ENCODE assay signal across 8 mouse cellular contexts in the genomic region with DNA sequence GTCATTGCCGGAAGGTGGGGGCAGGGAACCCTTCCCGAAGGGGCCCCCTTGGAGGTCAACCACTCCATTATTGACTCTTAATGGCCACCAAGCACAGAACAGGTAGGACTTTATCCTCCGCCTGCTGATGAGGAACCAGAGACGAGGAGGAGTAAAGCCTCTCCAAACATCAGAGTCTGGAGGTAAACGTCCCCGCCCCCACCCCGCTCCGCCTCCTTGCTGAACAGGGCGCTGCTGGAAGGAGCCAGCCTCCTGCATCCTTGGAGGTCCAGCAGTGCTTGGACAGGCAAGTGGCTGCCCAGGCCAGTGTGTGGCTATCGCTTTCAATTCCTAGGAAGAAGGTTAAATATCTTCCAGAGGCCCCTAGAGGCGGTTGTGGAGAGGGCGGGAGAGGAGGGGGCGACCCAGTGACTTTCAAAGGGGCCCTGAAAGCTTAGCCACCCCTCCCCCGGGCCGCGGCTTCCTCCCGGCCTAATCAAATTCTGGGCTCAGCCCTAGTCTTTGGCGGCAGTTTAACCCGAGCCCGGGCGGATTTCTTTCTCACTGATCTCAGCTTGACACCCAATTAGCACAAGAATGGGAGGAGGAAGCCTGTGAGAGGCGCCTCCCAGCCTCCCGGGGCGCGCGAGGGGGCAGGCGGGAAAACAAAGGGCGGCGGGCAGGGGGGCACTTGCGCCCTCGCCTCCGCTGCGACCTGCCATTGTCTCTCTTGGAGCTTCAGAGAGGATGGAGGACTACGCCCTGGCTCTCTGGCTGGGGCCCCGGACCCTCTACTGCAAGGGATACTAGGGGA. TPM values are rescaled to one million over a fixed set of nuclear protein-coding genes. Genes with fewer than 3 reads are reported as not detected.
DNase-seq lines count a peak whose midpoint lies in the region; ATAC-seq and TF ChIP-seq lines count a peak whose summit lies in the region.

A gene (plus strand): TSS at position 51 of the 793 bp plus-strand sequence.

- peak within 1 kb of the TSS; percentile 70 for H3K4me2 ChIP-seq in forebrain, embryonic 13.5 days
- peak within 1 kb of the TSS; percentile 68 for H3K4me2 ChIP-seq in heart, postnatal 0 days (ENCODE audit: low read depth, low read length)
- peak within 1 kb of the TSS; percentile 42 for H3K4me2 ChIP-seq in neural tube, embryonic 14.5 days (ENCODE audit: low read depth, low read length)

- peak; percentile 76 for DNase-seq in G1E (ENCODE audit: low spot score)
- DNase-seq in c-Kit-positive CD71-positive TER-119-positive erythroid progenitor cells, embryonic 14.5 days (ENCODE audit: low spot score), result peak; percentile 45
- peak; percentile 82 for DNase-seq in heart, postnatal 0 days (ENCODE audit: low spot score)
- DNase-seq in kidney, postnatal 36 days, result peak; percentile 63 to 77
- peak; percentile 50 to 58 for DNase-seq in lung, adult 18-20 months
- DNase-seq in thymus, adult 18-20 months, result peak; percentile 46 to 60

- H3K36me3 ChIP-seq in G1E (replicated peaks), result peaks cover 14% of the 10 kb centered on the region
- peaks cover 17% of the 10 kb centered on the region for H3K36me3 ChIP-seq in forebrain, embryonic 13.5 days (ENCODE audit: poor library complexity, severe bottlenecking)
- H3K36me3 ChIP-seq in heart, postnatal 0 days (replicated peaks; ENCODE audit: control insufficient read depth, insufficient read depth, low read length), result peaks cover 15% of the 10 kb centered on the region
- peaks cover 12% of the 10 kb centered on the region; the same call in 1 of the 2 replicates for H3K36me3 ChIP-seq in neural tube, embryonic 14.5 days (ENCODE audit: control insufficient read depth, insufficient read depth, low read length)

- no peak for TF ChIP-seq CTCF in G1E (IDR thresholded peaks at IDR 0.05; ENCODE audit: low read depth, low read length)
- no peak for TF ChIP-seq CTCF in heart, postnatal 0 days (IDR thresholded peaks at IDR 0.05; ENCODE audit: low read depth)

- H3K27me3 ChIP-seq in G1E (ENCODE audit: insufficient read depth, low read length), result no peaks in the 10 kb centered on the region
- peaks cover 7% of the 10 kb centered on the region; the same call in 1 of the 2 replicates for H3K27me3 ChIP-seq in forebrain, embryonic 13.5 days
- H3K27me3 ChIP-seq in heart, postnatal 0 days (ENCODE audit: control insufficient read depth, insufficient read depth, low read length), result no peaks in the 10 kb centered on the region
- H3K27me3 ChIP-seq in neural tube, embryonic 14.5 days (ENCODE audit: control insufficient read depth, insufficient read depth, low read length), result no peaks in the 10 kb centered on the region

- H3K4me1 ChIP-seq in G1E (ENCODE audit: insufficient read depth, low read depth, low read length), result peaks cover 33% of the 10 kb centered on the region
- H3K4me1 ChIP-seq in forebrain, embryonic 13.5 days, result peaks cover 21% of the 10 kb centered on the region
- no peaks in the 10 kb centered on the region for H3K4me1 ChIP-seq in heart, postnatal 0 days (ENCODE audit: control insufficient read depth, insufficient read depth)
- peaks cover 7% of the 10 kb centered on the region; the same call in 1 of the 2 replicates for H3K4me1 ChIP-seq in neural tube, embryonic 14.5 days (ENCODE audit: control insufficient read depth, insufficient read depth, low read length)

- H3K4me3 ChIP-seq in G1E (ENCODE audit: low read depth, low read length), result peak within 1 kb of the TSS; percentile 71
- H3K4me3 ChIP-seq in forebrain, embryonic 13.5 days, result peak within 1 kb of the TSS; percentile 40
- peak within 1 kb of the TSS; percentile 51 for H3K4me3 ChIP-seq in heart, postnatal 0 days (ENCODE audit: low read depth, low read length)
- peak within 1 kb of the TSS; percentile 29 for H3K4me3 ChIP-seq in neural tube, embryonic 14.5 days (ENCODE audit: low read depth, low read length)

- no peak for TF ChIP-seq EP300 in heart, postnatal 0 days (IDR thresholded peaks at IDR 0.05; ENCODE audit: low read depth)

- 1% methylated on average over 35 of the region's 35 CpGs for WGBS in forebrain, embryonic 13.5 days
- WGBS in heart, postnatal 0 days, result 2% methylated on average over 35 of the region's 35 CpGs
- under 1% methylated on average over 33 of the region's 35 CpGs for WGBS in neural tube, embryonic 14.5 days

- H3K27ac ChIP-seq in forebrain, embryonic 13.5 days, result peak within 1 kb of the TSS; percentile 94
- peak within 1 kb of the TSS; percentile 83 for H3K27ac ChIP-seq in heart, postnatal 0 days (ENCODE audit: low read depth)
- peak within 1 kb of the TSS; percentile 89 for H3K27ac ChIP-seq in neural tube, embryonic 14.5 days (ENCODE audit: low read depth, low read length)

- ATAC-seq in G1E (ENCODE audit: extremely low read depth, insufficient number of reproducible peaks, low FRiP score, poor library complexity, severe bottlenecking), result no peak
- ATAC-seq in forebrain, embryonic 13.5 days, result peak; percentile 76
- peak; percentile 57 for ATAC-seq in heart, postnatal 0 days (ENCODE audit: insufficient read depth, low read depth)
- ATAC-seq in neural tube, embryonic 14.5 days (ENCODE audit: low read depth), result peak; percentile 71

- H3K9me3 ChIP-seq in G1E (replicated peaks), result no peaks in the 10 kb centered on the region
- H3K9me3 ChIP-seq in forebrain, embryonic 13.5 days (replicated peaks), result no peaks in the 10 kb centered on the region
- H3K9me3 ChIP-seq in heart, postnatal 0 days (replicated peaks; ENCODE audit: control insufficient read depth, low read length), result no peaks in the 10 kb centered on the region
- H3K9me3 ChIP-seq in neural tube, embryonic 14.5 days (ENCODE audit: control insufficient read depth, low read length), result no peaks in the 10 kb centered on the region

- H3K9ac ChIP-seq in forebrain, embryonic 13.5 days, result peak within 1 kb of the TSS; percentile 70
- H3K9ac ChIP-seq in heart, postnatal 0 days (replicated peaks; ENCODE audit: low read depth, low read length), result peak within 1 kb of the TSS; percentile 56
- peak within 1 kb of the TSS; percentile 53 for H3K9ac ChIP-seq in neural tube, embryonic 14.5 days (replicated peaks; ENCODE audit: low read depth, low read length)

RNA-seq across cellular contexts. Expression of the gene that starts here (rescaled TPM):
- total RNA-seq in G1E (2014; fragmentation: Nextera tagmentation) (10.3 and 15.2 TPM in 2 replicates), G1E (2017) (19.9 and 23.8 TPM in 2 replicates)
- 43.5 and 71.3 TPM in 2 replicates for polyA plus RNA-seq in G1E (2012)
- polyA plus RNA-seq in forebrain, embryonic 13.5 days (2015; fragmentation: Nextera tagmentation; extraction: Ambion mirVana), result 18.7 and 20.1 TPM in 2 replicates
- total RNA-seq in heart, postnatal 0 days (2014; rRNA removed; ENCODE audit: low replicate concordance), result 27.9 and 30.0 TPM in 2 replicates
- polyA plus RNA-seq in heart, postnatal 0 days (2015; fragmentation: Nextera tagmentation; extraction: Ambion mirVana), result 14.2 and 14.5 TPM in 2 replicates
- 21.8 and 24.6 TPM in 2 replicates for polyA plus RNA-seq in neural tube, embryonic 14.5 days (2014; fragmentation: Nextera tagmentation; extraction: Ambion mirVana)
